Mouse (Mus musculus): ENCODE measurements around the gene Lemd1. TPM values are rescaled to one million over a fixed set of nuclear protein-coding genes. Genes with fewer than 3 reads are reported as not detected.

Lemd1 gene
- total and polyA plus RNA-seq, 3 experiments, result not detected

GRCm38 (mm10) chr1:132193806-132194205 is 2.6 kb downstream of the Lemd1 start:
- Histone ChIP-seq H3K27ac (ENCODE audit: insufficient read depth, low read depth) (no peak overlapping the region), H3K79me2 (replicated peaks; ENCODE audit: control insufficient read depth, extremely low read depth, insufficient read depth, poor library complexity, severe bottlenecking) (no peaks in the 10 kb centered on the region), H3K4me3 (replicated peaks in 1 of 3; ENCODE audit: low read depth in 2 of 3, low read length in 2 of 3, poor library complexity in 1 of 3) (no peak overlapping the region), H3K36me3 (replicated peaks in 1 of 2; ENCODE audit: control insufficient read depth in 1 of 2, insufficient read depth in 1 of 2, low read length in 1 of 2) (no peaks in the 10 kb centered on the region), H3K9me3 (replicated peaks; ENCODE audit: low read length) (peaks cover 3% of the 10 kb centered on the region), H3K4me2 (ENCODE audit: insufficient read depth, low read depth, poor library complexity, severe bottlenecking) (no peak overlapping the region), H3K9ac (ENCODE audit: insufficient read depth, low read depth) (no peak overlapping the region), H3K27me3 (replicated peaks) (peaks cover 16% of the 10 kb centered on the region), H3K4me1 (ENCODE audit: control insufficient read depth in 1 of 2, insufficient read depth in 2 of 2) (peaks cover 3 to 47% of the 10 kb centered on the region in 2 experiments; a peak in 2 of 4 replicates)
- in situ Hi-C loops (cut with MboI; ENCODE audit: low pct_ligation_motif_present, low pct_unique_long_range_greater_than_20kb, low sequenced_read_pairs) (no loop called here), dilution Hi-C loops (cut with MboI; ENCODE audit: extremely low pct_ligation_motif_present, extremely low pct_unique_long_range_greater_than_20kb, low sequenced_read_pairs) (no loop called here)
- DNase-seq (ENCODE audit: extremely low read depth), result no peak
- TF ChIP-seq POLR2AphosphoS2 (IDR thresholded peaks at IDR 0.05; ENCODE audit: low read depth, low read length) (no peak), SMC3 (IDR thresholded peaks at IDR 0.05; ENCODE audit: low read depth, low read length) (no peak), CHD2 (IDR thresholded peaks at IDR 0.05; ENCODE audit: low read length) (no peak), E2F4 (IDR thresholded peaks at IDR 0.05; ENCODE audit: insufficient replicate concordance, low read depth, low read length) (no peak), ZNF384 (IDR thresholded peaks at IDR 0.05; ENCODE audit: low read depth, low read length) (no peak), TBP (conservative IDR thresholded peaks at IDR 0.05; ENCODE audit: low read depth, low read length) (no peak), CTCF (conservative IDR thresholded peaks at IDR 0.05 in 1 of 2, IDR thresholded peaks at IDR 0.05 in 1 of 2; ENCODE audit: low read depth in 2 of 2, low read length in 2 of 2) (no peak), ETS1 (conservative IDR thresholded peaks at IDR 0.05; ENCODE audit: low read depth, low read length) (no peak), ZKSCAN1 (IDR thresholded peaks at IDR 0.05; ENCODE audit: borderline replicate concordance, low read depth, low read length) (no peak), JUN (IDR thresholded peaks at IDR 0.05; ENCODE audit: insufficient read depth, low read depth, low read length) (no peak)

GRCm38 (mm10) chr1:132194624-132195023 is 3.4 kb downstream of the Lemd1 start:
- Histone ChIP-seq H3K27ac (ENCODE audit: insufficient read depth, low read depth) (no peak overlapping the region), H3K9me3 (replicated peaks; ENCODE audit: low read length) (peaks cover 3% of the 10 kb centered on the region), H3K79me2 (replicated peaks; ENCODE audit: control insufficient read depth, extremely low read depth, insufficient read depth, poor library complexity, severe bottlenecking) (no peaks in the 10 kb centered on the region), H3K9ac (ENCODE audit: insufficient read depth, low read depth) (no peak overlapping the region), H3K4me3 (replicated peaks in 1 of 3; ENCODE audit: low read depth in 2 of 3, low read length in 2 of 3, poor library complexity in 1 of 3) (no peak overlapping the region), H3K4me1 (ENCODE audit: control insufficient read depth in 1 of 2, insufficient read depth in 2 of 2) (peaks cover 3 to 47% of the 10 kb centered on the region in 2 experiments; a peak in 2 of 4 replicates), H3K27me3 (replicated peaks) (peaks cover 21% of the 10 kb centered on the region), H3K4me2 (ENCODE audit: insufficient read depth, low read depth, poor library complexity, severe bottlenecking) (no peak overlapping the region), H3K36me3 (replicated peaks in 1 of 2; ENCODE audit: control insufficient read depth in 1 of 2, insufficient read depth in 1 of 2, low read length in 1 of 2) (no peaks in the 10 kb centered on the region)
- in situ Hi-C loops (cut with MboI; ENCODE audit: low pct_ligation_motif_present, low pct_unique_long_range_greater_than_20kb, low sequenced_read_pairs), result no loop called here
- DNase-seq (ENCODE audit: extremely low read depth), result peak; percentile 48
- dilution Hi-C loops (cut with MboI; ENCODE audit: extremely low pct_ligation_motif_present, extremely low pct_unique_long_range_greater_than_20kb, low sequenced_read_pairs), result no loop called here
- TF ChIP-seq CHD2 (IDR thresholded peaks at IDR 0.05; ENCODE audit: low read length) (peak; percentile 34; the same call in 1 of the 2 replicates), NELFE (IDR thresholded peaks at IDR 0.05; ENCODE audit: low read depth, low read length) (no peak), MAZ (IDR thresholded peaks at IDR 0.05; ENCODE audit: low read depth, low read length) (no peak), SIN3A (IDR thresholded peaks at IDR 0.05; ENCODE audit: low read length) (no peak)

- no peak overlapping the region for H3K9ac ChIP-seq (ENCODE audit: insufficient read depth, low read depth)
- peaks cover 26% of the 10 kb centered on the region for H3K27me3 ChIP-seq (replicated peaks)
- H3K4me3 ChIP-seq (replicated peaks in 1 of 3; ENCODE audit: low read depth in 2 of 3, low read length in 2 of 3, poor library complexity in 1 of 3), result no peak overlapping the region
- no peaks in the 10 kb centered on the region for H3K36me3 ChIP-seq (replicated peaks in 1 of 2; ENCODE audit: control insufficient read depth in 1 of 2, insufficient read depth in 1 of 2, low read length in 1 of 2)
- DNase-seq (ENCODE audit: extremely low read depth), result no peak
- dilution Hi-C loops (cut with MboI; ENCODE audit: extremely low pct_ligation_motif_present, extremely low pct_unique_long_range_greater_than_20kb, low sequenced_read_pairs) (no loop called here), in situ Hi-C loops (cut with MboI; ENCODE audit: low pct_ligation_motif_present, low pct_unique_long_range_greater_than_20kb, low sequenced_read_pairs) (no loop called here)
- no peak overlapping the region for H3K27ac ChIP-seq (ENCODE audit: insufficient read depth, low read depth)
- H3K9me3 ChIP-seq (replicated peaks; ENCODE audit: low read length), result peaks cover 3% of the 10 kb centered on the region
- peaks cover 3 to 47% of the 10 kb centered on the region in 2 experiments; a peak in 2 of 4 replicates for H3K4me1 ChIP-seq (ENCODE audit: control insufficient read depth in 1 of 2, insufficient read depth in 2 of 2)
- no peak overlapping the region for H3K4me2 ChIP-seq (ENCODE audit: insufficient read depth, low read depth, poor library complexity, severe bottlenecking)
- H3K79me2 ChIP-seq (replicated peaks; ENCODE audit: control insufficient read depth, extremely low read depth, insufficient read depth, poor library complexity, severe bottlenecking), result no peaks in the 10 kb centered on the region
- no peak for TF ChIP-seq NRF1 (IDR thresholded peaks at IDR 0.05; ENCODE audit: low read depth, low read length)
- TF ChIP-seq BHLHE40 (IDR thresholded peaks at IDR 0.05; ENCODE audit: low read depth, low read length), result no peak
- no peak for TF ChIP-seq UBTF (IDR thresholded peaks at IDR 0.05; ENCODE audit: low read depth, low read length)
- no peak for TF ChIP-seq TCF12 (IDR thresholded peaks at IDR 0.05; ENCODE audit: low read depth, low read length)
- TF ChIP-seq CHD1 (IDR thresholded peaks at IDR 0.05; ENCODE audit: low read depth, low read length), result no peak
- no peak for TF ChIP-seq POLR2A (IDR thresholded peaks at IDR 0.05; ENCODE audit: low read depth, low read length)
- TF ChIP-seq IRF4 (IDR thresholded peaks at IDR 0.05; ENCODE audit: low read depth, low read length), result no peak
These were observed 3.9 kb downstream of the Lemd1 start for GRCm38 (mm10) chr1:132195100-132195499.
